Mouse (Mus musculus): ENCODE results near the gene Moxd1. TPM values are rescaled to one million over a fixed set of nuclear protein-coding genes. Genes with fewer than 3 reads are reported as not detected.

Moxd1 gene
- polyA plus RNA-seq, 1 experiment: not detected

DNA sequence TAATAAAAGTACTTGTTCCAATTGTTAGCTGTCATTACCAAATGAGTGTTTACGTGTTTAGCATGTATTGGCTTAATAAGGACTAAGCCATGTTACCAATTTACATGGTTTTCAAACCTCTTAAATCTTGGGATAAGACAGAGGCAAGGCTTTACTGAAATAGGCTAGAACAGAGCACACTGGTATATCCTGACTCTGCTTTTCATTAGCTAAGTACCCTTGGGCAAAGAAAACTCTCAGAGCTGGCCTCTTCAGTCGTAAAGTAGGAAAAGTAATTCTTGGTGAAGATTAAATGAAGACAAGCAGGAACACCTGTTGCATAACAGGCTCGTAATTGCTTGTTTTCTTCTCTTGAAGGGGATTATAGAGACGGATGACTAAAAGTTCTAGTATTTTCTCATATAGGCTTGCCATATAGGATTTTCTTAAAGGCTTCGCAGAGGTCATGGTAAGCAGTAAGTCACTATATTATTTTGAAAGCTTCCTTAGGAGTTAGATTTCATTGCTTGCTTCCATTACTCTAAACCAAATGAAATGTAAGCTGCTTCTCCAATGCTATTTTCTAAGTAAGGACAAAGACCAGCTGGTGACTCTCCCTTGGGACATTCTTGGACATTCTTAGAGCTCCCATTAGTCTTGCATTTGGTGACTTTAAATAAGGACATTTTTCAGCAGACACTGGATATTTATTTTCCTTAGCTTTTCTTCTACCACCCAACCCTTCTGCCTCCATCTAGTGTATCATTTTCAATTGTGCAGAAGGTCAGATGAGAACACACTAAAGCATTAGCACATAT, 36.7 kb downstream of the Moxd1 start:
- Histone ChIP-seq H3K4me3 (replicated peaks) (no peak overlapping the region), H3K9me3 (peaks cover 9% of the 10 kb centered on the region; the same call in 1 of the 2 replicates), H3K27me3 (replicated peaks) (no peaks in the 10 kb centered on the region), H3K36me3 (replicated peaks; ENCODE audit: low read length) (no peaks in the 10 kb centered on the region), H3K4me1 (no peaks in the 10 kb centered on the region)
- TF ChIP-seq FLI1 (IDR thresholded peaks at IDR 0.05; ENCODE audit: low read length) (no peak), GATA1 (IDR thresholded peaks at IDR 0.05; ENCODE audit: borderline replicate concordance, low read length) (no peak)

DNA sequence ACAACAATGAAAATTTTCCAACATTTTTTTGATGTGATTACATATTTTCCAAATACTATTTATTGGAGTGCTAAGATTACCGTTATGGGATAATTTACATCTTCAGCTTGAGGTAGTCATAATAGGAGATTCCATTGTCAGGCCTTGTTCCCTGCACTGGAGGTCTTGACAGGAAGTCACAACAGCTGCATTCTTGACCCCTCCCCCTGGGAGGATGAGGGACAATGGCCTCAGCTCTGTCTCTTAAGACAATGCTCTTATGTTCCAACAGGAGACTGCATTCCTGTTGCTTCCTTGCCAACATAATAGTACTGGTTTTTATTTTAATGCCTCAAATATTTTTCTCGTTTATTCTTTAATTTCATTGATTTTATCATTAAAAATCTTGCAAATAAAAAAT, 44.2 kb downstream of the Moxd1 start:
- TF ChIP-seq GATA1 (IDR thresholded peaks at IDR 0.05; ENCODE audit: borderline replicate concordance, low read length) (no peak), FLI1 (IDR thresholded peaks at IDR 0.05; ENCODE audit: low read length) (no peak)
- H3K9me3 ChIP-seq: peaks cover 7% of the 10 kb centered on the region; the same call in 1 of the 2 replicates
- H3K4me1 ChIP-seq: no peaks in the 10 kb centered on the region
- H3K36me3 ChIP-seq (replicated peaks; ENCODE audit: low read length): no peaks in the 10 kb centered on the region
- no peak overlapping the region for H3K4me3 ChIP-seq (replicated peaks)
- H3K27me3 ChIP-seq (replicated peaks): no peaks in the 10 kb centered on the region

DNA sequence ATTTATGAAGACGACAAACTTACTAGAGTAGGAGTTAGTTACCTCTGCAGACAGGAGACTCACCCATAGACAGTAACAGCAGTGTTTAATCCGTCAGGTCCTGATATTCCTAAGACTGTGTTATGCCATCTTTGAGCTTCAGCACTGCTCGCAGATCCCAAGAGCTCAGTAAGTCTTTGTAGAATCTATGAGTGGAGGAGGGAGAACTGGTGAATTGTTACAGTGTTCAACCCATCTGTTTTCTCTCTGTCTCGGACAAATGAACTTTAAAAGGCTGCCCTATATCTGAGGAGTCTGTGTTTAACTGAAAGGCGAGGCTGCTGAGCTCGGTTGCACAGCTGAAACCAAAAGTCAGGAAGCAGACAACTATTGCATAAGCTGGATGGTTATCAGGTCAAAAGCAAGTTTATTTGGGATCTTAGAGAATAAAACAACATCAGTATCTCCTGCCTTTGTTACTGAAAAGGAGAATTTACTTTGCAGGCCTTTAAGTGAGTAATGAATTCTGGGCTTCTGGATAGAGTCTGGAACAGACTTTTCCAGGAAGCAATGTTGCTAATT, 47.8 kb downstream of the Moxd1 start:
- TF ChIP-seq GATA1 (IDR thresholded peaks at IDR 0.05; ENCODE audit: borderline replicate concordance, low read length) (no peak), FLI1 (IDR thresholded peaks at IDR 0.05; ENCODE audit: low read length) (no peak)
- no peaks in the 10 kb centered on the region for H3K36me3 ChIP-seq (replicated peaks; ENCODE audit: low read length)

DNA sequence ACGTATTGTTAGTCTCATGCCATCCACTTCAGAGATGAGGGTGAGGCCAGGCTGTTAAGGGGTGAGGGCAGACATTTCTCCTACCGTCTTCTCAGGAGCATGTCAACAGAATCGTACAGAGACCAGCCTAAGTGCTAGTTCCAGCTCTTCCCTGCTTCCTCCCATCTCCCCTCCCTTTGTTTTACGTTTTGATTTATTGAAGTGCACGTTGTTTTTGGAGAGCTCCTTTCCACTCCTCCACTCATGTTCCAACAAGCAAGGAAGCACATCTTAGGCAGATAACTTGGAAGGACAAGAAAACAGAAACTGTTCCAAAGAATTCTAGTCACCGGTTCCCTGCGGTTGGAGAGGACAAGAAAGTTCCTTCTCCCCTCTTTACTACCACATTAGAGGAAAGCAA, 52.9 kb downstream of the Moxd1 start:
- no peak for TF ChIP-seq FLI1 (IDR thresholded peaks at IDR 0.05; ENCODE audit: low read length)
- TF ChIP-seq GATA1 (IDR thresholded peaks at IDR 0.05; ENCODE audit: borderline replicate concordance, low read length): no peak
- Histone ChIP-seq H3K4me1 (no peaks in the 10 kb centered on the region), H3K4me3 (replicated peaks) (no peak overlapping the region), H3K9me3 (no peaks in the 10 kb centered on the region), H3K36me3 (replicated peaks; ENCODE audit: low read length) (no peaks in the 10 kb centered on the region), H3K27me3 (replicated peaks) (no peaks in the 10 kb centered on the region)

More for the DNA sequence above, 47.8 kb downstream of the Moxd1 start:
- Histone ChIP-seq H3K4me1 (no peaks in the 10 kb centered on the region), H3K27me3 (replicated peaks) (no peaks in the 10 kb centered on the region), H3K9me3 (no peaks in the 10 kb centered on the region), H3K4me3 (replicated peaks) (no peak overlapping the region)

DNA sequence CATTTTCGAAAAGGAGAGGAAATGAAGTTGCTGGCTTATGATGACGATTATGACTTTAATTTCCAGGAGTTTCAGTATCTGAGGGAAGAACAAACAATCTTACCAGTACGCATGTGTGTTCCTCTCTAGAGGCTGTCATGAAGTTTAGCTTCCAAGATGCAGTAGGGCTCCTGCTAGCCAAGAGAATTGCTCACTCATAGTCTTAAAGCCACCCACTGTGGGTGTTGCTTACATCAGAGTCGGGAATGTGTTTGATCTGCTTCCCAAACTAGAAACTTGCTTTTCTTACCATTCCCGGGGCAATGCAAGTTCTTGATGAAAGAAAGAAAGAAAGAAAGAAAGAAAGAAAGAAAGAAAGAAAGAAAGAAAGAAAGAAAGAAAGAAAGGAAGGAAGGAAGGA, 59.3 kb downstream of the Moxd1 start:
- H3K4me1 ChIP-seq: no peaks in the 10 kb centered on the region
- no peak overlapping the region for H3K4me3 ChIP-seq (replicated peaks)
- no peaks in the 10 kb centered on the region for H3K36me3 ChIP-seq (replicated peaks; ENCODE audit: low read length)
- H3K27me3 ChIP-seq (replicated peaks): no peaks in the 10 kb centered on the region
- no peaks in the 10 kb centered on the region for H3K9me3 ChIP-seq
- TF ChIP-seq GATA1 (IDR thresholded peaks at IDR 0.05; ENCODE audit: borderline replicate concordance, low read length): no peak
- no peak for TF ChIP-seq FLI1 (IDR thresholded peaks at IDR 0.05; ENCODE audit: low read length)

DNA sequence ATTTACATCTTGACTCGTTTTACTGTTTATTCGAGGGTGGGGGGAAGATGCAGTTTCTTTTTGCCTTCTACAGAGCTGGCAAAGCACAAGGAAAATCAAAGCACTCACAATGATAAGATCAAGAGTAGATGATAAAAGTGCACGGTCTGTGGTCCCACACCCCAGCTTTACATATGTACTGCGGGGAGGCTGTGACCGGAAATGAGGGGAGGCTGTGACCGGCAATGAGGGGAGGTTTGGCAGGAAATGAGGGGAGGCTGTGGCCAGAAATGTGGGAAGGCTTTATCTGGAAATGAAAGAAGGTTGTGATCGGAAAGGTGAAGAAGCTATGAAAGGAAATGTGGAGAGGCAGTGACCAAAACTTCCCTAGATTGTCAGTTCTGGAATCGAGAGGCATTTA, 68.3 kb downstream of the Moxd1 start:
- Histone ChIP-seq H3K36me3 (replicated peaks; ENCODE audit: low read length) (no peaks in the 10 kb centered on the region), H3K9me3 (no peaks in the 10 kb centered on the region), H3K27me3 (replicated peaks) (no peaks in the 10 kb centered on the region), H3K4me3 (replicated peaks) (no peak overlapping the region), H3K4me1 (peaks cover 18% of the 10 kb centered on the region)
- TF ChIP-seq FLI1 (IDR thresholded peaks at IDR 0.05; ENCODE audit: low read length) (no peak), GATA1 (IDR thresholded peaks at IDR 0.05; ENCODE audit: borderline replicate concordance, low read length) (no peak)

DNA sequence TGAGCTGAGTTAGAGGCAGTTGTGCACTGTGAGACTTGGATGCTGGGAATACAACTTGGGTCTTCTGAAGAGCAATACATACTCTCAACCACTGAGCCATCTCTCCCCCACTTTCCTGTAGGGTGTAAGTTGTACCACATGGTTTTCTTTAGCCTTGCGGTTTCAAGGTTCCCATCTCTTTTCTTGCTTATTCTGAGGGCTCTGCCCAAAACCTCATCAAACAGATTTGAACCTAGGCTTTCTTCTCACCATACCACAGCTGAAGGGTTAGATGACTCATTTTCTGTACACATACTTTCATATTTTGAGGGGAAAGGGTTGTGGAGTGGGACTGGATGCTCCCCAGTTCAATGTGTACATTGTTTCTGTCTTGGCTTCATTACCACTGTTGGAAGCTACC, 69.4 kb downstream of the Moxd1 start:
- TF ChIP-seq FLI1 (IDR thresholded peaks at IDR 0.05; ENCODE audit: low read length): no peak
- no peak for TF ChIP-seq GATA1 (IDR thresholded peaks at IDR 0.05; ENCODE audit: borderline replicate concordance, low read length)
- H3K4me1 ChIP-seq: peaks cover 26% of the 10 kb centered on the region
- H3K4me3 ChIP-seq (replicated peaks): no peak overlapping the region
- no peaks in the 10 kb centered on the region for H3K9me3 ChIP-seq
- H3K27me3 ChIP-seq (replicated peaks): no peaks in the 10 kb centered on the region
- no peaks in the 10 kb centered on the region for H3K36me3 ChIP-seq (replicated peaks; ENCODE audit: low read length)

DNA sequence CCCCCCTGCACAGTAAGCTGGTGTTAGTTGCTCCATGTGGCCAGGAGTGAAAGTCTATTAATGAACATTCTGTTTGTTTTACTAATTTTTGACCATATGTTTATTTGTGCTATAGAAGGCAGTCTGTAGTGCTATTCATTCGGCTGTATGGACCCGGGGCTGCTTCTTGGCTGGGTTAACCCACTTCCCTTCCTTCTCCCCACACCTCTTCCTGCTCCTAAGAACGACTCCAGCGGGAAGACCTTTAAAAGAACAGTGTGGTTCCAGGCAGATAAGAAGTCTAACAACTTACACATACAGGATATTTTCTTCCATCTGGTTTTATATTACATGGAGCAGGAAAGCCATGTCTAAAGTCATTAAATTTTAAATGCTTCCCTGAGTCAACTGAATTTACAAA, 73.3 kb downstream of the Moxd1 start:
- Histone ChIP-seq H3K4me1 (peaks cover 26% of the 10 kb centered on the region), H3K4me3 (replicated peaks) (no peak overlapping the region), H3K9me3 (0 out of 2 replicates have a peak, but pooled peaks cover 4% of the 10 kb centered on the region), H3K36me3 (replicated peaks; ENCODE audit: low read length) (no peaks in the 10 kb centered on the region), H3K27me3 (replicated peaks) (no peaks in the 10 kb centered on the region)
- TF ChIP-seq GATA1 (IDR thresholded peaks at IDR 0.05; ENCODE audit: borderline replicate concordance, low read length) (no peak), FLI1 (IDR thresholded peaks at IDR 0.05; ENCODE audit: low read length) (no peak)

DNA sequence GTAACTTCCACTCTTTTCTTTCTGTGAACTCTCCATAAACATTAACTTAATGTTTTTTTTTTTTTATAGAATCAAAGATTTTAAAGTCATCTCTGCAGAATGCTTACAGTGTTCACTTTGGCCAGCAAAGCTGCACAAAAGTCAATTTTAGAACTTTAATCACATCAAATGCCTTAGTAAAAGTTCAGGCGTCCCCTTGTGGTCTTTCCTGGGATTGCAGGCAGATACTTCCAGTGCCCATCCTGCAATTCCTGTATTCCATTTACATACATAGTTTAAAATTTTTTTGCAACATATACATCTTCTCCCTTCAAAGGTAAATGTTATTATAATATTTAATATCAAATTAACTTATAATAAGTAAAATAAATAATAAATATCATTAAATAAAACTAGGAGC, 74.5 kb downstream of the Moxd1 start:
- 0 out of 2 replicates have a peak, but pooled peaks cover 4% of the 10 kb centered on the region for H3K9me3 ChIP-seq
- H3K4me1 ChIP-seq: peaks cover 23% of the 10 kb centered on the region
- H3K4me3 ChIP-seq (replicated peaks): no peak overlapping the region
- TF ChIP-seq GATA1 (IDR thresholded peaks at IDR 0.05; ENCODE audit: borderline replicate concordance, low read length) (no peak), FLI1 (IDR thresholded peaks at IDR 0.05; ENCODE audit: low read length) (no peak)
- no peaks in the 10 kb centered on the region for H3K27me3 ChIP-seq (replicated peaks)
- no peaks in the 10 kb centered on the region for H3K36me3 ChIP-seq (replicated peaks; ENCODE audit: low read length)

Measured in megakaryocyte, embryonic 14.5 days (primary cell).